Mouse (Mus musculus) layer of hippocampus, adult 8-10 months (tissue): ENCODE results near the gene Ptpa. TPM values are rescaled to one million over a fixed set of nuclear protein-coding genes. Genes with fewer than 3 reads are reported as not detected.

Source experiments
- DNase-seq, 2 experiments: peaks; one replicate each; pipeline ENCODE4 v3.0.0; 2022; ENCODE audit warnings: low spot score in 2 of 2
- total RNA-seq, 4 experiments: library from RNA; stranded (reverse); gene quantifications; 2 replicates each; pipeline ENCODE4 v1.2.4; 2022

The Ptpa gene
- total RNA-seq, 4 experiments from 2014 or later, result 165 to 175 (median 173) TPM

DNA sequence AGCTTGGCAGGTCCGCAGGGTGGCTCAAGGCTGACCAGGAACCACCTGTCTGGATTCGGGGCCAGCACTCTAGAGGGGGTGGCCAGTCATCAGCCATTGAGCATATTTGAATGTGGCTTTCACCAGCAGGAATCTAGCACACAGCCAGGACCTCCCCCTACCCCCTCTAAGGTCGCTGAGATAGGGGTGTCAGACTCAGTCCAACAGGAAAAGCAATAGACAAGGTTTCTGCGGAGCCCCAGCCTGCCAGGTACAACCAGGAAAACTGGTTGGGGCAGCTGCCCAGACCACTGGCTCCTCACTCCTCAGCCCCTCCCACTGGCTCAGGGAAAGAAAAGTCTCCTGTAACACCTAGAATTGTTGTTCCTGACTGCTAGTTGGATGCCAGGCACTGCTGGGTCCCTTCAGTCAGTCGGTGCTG is 47.5 kb downstream of the Ptpa start:
- DNase-seq, result no peak

DNA sequence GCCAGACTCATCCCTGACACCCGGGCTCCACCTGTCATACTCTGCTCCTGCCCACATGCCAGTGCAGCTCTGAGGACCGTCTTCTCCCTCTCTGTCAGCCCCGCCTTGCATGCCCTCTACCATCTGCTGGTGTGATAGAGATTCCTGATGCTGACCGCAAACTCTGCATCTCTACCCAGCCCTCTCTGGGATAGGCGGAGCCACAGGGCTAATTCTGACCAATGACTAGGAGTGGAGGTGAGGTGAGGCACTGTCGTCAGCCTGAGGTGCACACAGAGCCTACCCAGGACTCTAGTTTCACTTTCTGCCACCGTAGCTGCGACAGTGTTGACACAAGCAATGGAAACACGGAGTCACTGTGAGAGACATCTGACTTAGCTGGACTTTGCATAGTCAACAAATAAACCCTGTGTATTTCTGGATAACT is 48.1 kb downstream of the Ptpa start:
- DNase-seq, result peak in 1 of 2 experiments; percentile 46

DNA sequence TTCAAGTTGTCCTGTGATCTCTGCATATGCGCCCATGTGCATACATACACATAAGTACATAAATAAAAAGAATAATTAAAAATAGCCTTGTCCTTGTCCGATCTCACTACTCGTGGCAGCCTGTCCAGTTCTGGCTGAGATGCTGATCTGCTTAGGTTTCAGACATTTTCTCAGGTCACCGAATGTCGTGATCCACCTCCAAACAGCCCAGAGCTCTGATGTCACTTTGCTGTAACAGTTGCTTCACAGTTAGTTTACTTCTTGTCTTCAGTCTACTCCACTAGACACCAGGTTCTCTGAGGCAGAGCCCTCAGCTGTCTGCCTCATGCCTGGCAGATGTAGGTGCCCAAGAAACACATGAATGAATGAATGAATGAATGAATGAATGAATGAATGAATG is 48.6 kb downstream of the Ptpa start:
- DNase-seq, result no peak

DNA sequence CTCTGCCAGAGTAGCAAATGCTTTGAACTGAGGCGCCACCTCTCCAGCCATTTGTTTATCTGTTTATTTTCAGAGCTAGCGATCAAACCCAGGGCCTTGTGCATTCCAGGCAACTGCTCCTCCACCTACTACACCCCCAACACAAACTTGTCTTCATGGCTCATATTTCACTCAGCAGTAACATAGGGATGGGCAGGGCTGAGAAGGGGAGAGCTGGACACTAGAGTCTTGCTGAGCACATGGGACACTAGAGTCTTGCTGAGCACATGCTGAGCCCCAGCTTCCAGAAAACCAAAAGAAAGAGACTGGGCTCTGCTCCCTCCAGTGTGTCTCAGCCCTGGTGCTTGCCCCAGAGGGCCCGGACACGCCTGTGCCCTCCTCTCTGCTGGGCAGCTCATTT is 50.9 kb downstream of the Ptpa start:
- DNase-seq, result no peak

DNA sequence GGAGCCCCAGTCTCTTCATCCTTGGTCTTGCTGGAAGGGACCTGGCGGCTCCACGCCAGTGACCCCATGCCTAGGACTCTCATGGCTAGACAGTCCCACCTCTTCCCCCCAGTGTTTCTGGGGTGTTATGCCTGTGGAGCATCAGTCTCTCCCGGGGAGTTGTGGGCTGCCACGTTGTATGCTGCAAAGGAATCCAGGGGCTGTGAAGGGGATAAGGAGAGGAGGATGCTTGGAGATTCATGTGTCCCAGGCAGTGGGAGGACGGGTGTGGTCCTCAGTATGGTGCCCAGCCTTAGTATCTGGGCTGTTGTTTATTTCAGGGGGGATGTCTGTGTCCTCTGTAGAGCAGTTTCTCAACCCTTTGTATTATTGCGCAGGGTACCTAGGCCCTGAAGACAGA is 53.2 kb downstream of the Ptpa start:
- DNase-seq, result no peak

DNA sequence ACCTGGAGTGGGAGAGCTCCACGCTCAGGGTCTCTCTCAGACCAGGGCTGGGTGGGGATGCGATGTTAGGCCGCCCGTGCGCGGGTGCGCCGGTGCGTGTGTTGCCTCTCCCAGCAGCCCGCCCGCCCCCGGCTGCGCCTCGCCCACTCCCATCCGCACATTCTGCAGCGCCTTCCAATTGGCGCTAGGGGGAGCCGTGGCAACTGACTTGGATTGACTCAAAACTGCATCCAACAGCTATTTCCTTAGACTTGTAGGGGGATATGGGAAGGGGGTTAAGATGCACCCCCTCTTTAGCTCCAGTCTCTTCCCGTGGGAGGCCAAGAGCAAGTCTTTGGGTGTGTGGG is 53.9 kb downstream of the Ptpa start:
- DNase-seq, result peak; percentile 74 to 78

DNA sequence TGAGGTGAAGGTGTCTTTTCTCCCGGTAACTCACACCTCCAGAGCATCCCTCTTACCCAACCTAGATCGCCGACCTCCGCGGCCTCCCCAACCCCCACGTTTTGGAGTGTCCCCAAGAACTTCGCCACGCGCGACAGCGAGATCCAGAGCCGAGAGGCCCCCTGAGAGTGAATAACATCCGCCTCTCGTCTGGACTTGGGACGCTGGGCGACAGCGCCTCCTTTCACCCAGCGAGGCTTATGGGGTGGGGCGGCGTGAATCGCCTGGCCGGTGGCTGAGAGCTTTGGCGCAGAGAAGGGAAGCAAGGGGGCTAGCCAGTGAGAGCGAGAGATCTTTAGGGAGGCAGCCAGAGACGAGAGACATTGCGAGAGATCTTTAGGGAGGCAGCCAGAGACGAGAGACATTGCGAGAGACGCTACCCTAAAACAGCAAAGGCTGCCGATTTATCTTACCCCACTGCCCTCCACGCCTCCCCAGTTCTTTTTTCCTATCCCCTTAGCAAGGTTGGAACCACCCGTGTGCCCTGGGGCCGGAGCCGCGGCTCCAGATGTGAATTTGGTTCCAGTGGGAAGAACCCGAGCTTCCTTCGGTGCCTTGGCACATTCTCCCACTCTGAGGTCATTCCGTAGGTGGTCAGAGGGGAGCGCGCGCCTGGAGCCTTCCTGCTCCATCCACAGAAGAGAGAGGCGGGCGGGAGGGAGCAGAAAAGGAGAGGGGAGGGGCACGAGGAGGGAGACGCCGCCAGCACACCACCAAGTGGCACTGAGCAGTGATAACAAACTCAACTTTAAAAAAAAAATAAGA is 54.5 kb downstream of the Ptpa start:
- peak; percentile 49 to 50 for DNase-seq

DNA sequence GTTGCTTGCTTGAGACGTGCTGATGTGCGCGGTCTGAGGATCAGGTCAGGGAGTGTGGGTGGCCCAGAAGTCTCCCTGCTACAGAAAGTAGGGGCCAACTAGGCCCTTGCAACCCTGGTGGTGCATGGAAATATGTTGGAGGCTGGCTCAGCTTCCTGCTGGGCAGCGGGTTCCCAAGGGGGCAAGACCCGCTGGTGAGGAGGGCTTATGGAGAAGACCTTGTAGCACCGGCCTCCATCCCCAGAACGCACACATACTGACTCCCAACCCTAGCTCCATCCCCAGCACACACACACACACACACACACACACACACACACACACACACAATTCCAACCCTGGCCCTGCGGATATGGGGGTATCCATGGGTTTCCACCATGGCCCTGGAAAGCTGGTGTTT is 55.2 kb downstream of the Ptpa start:
- no peak for DNase-seq

DNA sequence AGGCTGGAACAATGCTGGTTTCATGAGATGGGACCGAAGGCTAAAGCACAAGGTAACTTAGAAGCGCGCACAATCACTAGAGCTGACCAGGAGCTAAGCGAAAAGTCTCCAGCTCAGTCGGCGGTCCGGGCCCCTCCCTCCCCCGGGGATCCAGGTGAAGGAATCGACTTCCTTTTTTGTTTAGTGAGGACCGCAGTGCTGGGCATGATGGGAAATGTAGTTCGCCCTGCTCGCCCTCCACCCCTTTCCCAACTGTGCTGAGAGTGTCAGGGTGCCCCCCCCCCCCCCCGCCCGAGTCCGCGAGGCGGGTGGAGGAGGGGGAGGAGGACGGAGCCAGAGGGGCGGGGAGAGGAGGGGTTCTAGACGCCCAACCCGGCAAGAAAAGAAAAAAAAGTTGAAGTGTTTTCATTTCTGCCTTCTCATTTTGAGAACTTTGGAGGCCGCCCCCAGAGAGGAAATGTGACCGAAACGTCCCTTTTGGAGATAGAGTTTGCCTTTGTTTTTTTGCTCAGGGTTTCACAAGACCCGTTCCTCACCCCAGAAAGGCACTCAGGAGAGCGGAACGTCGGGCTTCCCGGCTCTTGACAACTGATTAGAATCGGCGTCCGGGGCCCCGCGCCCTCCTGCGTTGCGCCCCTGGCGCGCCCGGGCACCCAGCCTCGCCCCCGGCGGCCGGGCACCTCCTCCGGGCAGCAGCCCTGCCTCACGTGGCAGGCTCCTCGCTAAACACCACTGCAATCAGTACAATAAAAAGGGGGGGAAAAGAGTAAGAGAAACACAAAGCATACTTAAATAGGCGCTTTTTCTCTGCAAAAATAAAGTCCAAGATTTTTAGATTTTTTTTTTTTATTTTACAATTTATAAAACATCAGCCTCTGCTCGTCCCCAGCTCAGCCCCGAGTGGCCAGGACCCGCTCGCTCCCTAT is 56.2 kb downstream of the Ptpa start:
- DNase-seq, result peak; percentile 71

DNA sequence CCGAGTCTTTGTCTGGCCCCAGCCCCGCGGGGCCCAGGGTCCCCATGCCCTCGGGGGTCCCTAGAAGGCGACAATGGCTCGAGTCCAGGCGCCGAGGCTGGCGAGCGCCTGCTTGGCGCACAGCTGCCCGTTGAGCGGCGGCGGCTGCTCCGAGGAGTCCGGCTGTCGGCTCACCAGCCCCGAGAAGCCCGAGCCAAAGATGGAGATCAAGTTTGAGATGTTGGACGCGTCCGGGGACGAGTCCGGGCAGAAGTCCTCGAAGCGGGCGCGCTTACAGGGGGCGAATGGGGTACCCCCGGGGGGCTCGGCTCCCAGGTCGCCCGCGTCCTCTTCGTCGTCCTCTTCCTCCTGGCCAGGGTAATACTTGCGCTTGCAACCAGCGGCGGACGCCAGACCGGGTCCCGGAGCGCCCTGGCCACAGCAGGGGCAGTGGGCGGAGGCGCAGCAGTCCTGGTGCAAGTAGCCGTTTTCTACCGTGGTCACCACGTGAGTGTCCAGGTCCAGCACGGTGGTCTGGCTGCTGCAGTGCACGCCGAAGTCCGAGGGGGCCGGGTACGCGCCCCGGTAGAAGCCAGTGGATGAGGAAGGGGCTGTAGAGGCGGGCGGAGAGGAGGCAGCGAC is 57.0 kb downstream of the Ptpa start:
- DNase-seq, result no peak

DNA sequence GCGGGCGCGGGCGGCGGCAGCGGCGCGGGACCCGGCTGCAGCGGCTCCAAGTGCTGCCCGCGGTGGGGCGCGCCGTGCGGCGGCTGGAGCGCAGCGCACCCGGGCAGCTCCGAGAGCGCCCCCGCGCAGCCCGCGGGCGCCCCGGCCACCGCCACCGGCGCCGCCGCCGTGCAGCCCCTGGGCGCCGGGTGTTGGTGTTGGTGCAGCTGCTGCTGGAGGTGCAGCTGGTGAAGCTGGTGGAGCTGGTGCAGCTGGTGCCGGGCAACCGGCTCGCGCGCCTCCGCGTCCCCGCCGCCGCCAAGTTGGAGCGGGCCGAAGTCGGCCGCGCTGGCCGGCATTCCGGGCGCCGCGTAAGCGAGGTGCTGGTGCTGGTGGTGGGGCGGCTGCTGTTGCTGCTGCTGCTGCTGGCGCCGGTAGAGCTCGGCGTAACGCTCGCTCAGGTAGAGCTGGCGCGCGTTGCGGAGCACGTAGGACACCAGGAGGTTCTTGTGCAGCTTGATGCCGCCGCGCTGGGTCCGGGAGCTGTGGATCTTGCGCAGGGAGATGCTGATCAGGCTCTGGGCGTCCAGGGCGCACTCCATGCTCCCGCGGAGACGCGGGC is 57.7 kb downstream of the Ptpa start:
- peak in 1 of 2 experiments; percentile 44 for DNase-seq

DNA sequence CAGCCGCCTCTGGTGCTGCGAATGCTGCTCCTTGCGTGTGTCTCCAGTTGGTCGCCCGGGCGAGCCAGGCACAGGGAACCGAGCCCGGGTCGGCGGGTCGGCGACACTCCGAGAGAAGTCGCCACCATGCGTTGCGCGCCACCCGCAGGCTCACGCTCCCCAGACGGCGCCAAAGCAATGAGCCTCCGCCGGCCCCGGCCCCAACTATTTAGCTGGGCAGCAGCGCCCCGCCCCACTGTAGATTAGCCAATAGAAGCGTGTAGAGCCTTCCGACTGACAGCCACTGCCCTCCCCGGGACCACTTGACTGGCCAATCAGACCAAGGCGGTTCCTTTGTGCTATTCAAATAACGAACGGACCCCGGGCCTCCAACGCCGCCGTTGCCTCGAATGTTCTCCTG is 58.2 kb downstream of the Ptpa start, which contains the start of gene Ier5l:
TSS of gene Ier5l (minus strand) at position 181 of the 400 bp plus-strand sequence.
- DNase-seq, result peak; percentile 90 to 95

DNA sequence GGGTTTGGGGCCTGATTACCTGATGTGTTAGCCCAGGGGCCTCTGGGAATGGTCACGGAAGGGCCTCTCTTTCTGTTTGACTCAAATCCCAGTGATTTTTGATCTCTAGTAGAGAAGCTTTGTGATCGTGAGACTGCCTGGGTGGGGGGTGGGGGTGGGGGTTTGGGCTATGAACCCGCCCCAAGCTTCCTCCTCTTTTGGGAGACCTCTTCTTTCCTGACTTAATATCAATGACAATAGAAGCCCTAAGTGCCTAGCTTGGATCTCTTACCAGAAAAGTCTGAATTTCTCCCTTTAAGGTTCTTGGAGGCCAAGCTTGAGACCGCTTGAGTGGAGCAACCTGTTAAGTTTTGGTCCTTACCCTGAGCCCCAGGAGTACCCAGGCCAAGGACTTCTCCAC is 58.9 kb downstream of the Ptpa start:
- no peak for DNase-seq

DNA sequence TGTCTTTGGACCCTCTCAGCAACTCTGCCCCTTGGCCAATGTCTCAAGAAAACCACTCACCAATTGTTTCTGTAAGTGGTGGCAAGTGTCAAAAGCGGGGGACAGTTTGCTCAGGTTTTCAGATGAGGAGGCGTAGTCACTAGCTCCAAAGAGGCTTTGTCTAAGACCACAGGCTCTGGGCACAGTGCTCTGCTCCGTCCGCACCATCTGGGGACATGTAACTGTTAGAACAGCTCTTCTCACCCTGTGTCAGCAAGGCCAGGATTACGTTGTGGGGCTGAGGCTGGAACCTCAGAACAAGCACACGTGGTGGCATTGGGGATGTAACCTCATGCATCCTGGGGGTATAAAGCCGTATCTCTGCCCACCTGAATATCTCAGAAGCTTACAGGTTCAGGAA is 59.6 kb downstream of the Ptpa start:
- no peak for DNase-seq

DNA sequence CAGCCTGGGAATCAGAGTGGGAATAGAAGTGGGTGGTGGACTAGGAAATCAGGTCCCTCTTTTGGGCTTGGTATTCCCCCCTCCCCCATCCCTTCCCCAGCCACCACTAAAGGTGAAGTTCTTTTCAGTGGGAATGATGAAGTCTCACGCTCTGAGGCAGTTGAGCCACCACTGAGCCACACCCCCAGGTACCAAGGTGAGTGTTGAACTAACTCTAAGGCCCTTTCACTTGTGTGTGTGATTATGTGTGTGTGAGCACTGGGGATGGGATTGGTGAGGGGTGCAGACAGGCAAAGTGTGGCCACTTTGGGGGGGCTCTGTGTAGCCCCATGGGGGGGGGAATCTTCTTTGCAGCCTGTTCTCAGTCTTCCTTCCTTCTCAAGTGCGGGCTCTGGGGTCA is 60.4 kb downstream of the Ptpa start:
- no peak for DNase-seq

DNA sequence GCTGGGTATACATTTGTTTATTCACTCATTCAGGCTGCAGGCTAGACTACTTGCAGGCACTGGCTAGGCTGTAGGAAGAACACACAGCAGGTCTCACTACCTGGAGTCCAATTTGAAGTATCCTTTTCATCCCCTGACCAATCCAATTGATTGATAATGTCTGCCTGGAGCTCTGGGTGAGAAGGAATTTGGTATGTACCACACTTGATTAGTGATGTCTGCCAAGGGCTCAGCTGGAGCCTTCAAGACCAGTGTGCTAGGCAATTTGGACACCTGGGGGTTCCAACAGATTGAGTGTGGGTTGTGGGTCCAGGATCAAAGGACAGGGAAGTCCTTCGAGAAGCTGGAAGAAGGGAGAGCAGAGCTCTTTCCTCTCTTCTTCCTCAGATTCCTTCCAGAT is 62.7 kb downstream of the Ptpa start:
- DNase-seq, result no peak

DNA sequence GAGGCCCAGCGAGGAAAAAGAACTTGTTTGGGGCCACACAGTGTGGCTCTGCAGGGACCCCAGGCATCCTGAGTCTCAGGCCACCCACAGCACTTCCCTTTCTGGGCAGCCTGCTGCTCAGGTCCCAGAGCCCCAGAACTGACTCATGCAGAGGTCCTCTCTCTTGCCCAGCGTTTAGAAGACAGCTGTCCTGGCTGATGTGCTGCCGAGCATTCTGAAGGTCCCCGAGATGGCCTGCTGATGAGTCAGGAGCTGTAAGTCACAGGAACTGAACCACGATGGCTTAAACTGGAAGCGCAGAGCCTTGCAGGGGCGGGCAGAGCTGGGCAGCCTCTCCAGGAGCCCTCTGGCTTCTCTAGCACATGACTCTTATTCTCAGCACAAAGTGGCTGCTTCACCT is 71.8 kb downstream of the Ptpa start:
- no peak for DNase-seq

DNA sequence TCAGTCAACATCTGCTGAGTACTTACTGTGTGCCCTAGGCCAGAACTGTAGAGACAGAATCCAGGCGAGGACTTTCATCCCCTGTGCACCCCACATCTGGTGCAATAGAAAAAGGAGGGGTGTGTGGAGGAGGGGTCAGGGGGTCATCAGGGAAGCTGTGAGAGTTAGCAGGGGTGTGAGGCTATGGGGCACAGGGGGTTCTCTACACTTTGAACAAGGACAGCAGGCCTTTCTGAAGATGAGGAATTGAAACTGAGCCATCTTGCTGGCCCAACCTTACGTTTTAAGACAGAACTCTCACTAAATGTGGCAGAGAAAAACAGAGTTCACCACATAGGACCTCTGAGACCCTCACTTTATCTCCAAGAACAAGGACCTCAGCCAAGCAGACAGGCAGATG is 74.5 kb downstream of the Ptpa start:
- DNase-seq, result no peak

DNA sequence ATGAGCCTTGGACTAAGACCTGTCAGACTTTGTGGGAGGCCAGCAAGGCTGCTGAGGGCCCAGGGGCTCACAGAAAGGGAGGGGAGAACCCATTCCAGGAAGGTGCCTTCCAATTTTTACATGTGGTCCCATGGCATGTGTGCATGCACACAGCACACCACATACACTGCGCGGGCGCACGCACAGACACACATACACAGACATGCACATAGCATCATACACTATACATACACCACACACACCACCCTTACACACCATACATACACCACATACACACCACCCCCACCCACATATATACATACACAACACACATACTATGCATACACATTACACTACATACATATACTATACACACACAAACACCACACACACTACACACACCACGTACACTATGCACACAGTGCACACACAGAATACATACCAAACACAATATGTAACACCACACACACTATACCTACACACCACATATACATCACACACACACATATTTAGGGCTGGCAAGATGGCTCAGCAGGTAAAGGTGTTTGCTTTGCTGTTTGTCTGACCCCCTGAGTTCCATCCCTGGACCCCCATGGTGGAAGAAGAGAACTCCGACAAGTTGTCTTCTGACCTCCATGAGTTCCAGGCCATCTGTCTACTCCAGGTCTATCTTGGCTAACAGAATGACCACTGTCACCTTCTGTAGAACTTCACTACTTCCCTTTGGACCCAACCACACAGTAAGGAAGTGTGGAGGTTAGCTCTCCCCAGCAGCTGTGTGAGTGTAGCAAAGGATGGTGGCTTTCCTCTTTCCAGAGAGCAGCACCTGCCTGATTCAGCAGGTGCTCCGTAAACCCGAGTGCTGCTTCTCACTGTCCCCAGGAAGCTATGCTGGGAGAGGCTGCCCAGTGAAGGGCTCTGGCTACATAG is 79.4 kb downstream of the Ptpa start:
- no peak for DNase-seq
